Mouse (Mus musculus): ENCODE measurements around the gene Psme3.
A peak's percentile ranks its signal among the peaks of the same experiment; 100 is the strongest.

The Psme3 gene

DNA sequence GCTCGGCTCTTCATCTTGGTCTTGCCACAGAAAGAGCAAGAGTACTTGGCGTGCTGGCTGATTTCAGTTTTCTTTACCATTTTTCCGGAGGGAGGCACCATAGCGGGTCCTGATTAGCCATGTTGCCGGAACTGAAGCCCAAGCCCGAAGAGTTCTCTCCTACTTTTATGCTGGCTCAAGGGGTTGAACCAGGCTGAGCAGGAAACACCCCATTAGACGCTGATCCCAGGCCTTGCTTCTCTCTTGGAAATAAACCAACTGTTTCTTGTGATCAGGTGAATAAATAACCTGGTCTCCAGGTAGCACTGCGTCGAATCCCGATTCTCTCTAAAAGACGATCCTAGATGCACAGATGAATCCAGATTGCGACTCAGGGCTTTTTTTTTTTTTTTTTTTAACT, 37.4 kb downstream of the Psme3 start:
- DNase-seq (ENCODE audit: low read depth), result no peak

GRCm38 (mm10) chr11:101354438-101355010, 38.5 kb downstream of the Psme3 start:
- peak; percentile 36 for DNase-seq (ENCODE audit: low read depth)

DNA sequence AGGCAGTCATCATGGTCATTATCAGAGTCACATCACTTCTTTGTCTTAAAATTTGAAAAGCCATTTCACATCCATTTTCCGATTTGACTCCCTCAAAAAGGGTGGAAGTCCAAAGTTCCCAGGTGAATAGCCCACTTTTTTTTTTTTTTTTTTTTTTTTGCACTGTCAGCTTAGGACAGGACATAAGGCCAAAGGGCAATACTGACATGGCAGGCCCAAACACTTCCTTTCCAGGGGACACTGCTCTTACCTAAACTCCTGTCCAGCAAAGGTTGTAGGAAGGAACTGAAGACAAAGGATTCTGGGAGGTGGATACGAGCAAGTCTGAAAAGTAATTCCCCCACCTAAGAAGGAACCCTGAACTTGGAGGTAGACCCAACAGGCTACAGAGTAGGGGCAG, 39.9 kb downstream of the Psme3 start:
- DNase-seq (ENCODE audit: low read depth), result no peak

DNA sequence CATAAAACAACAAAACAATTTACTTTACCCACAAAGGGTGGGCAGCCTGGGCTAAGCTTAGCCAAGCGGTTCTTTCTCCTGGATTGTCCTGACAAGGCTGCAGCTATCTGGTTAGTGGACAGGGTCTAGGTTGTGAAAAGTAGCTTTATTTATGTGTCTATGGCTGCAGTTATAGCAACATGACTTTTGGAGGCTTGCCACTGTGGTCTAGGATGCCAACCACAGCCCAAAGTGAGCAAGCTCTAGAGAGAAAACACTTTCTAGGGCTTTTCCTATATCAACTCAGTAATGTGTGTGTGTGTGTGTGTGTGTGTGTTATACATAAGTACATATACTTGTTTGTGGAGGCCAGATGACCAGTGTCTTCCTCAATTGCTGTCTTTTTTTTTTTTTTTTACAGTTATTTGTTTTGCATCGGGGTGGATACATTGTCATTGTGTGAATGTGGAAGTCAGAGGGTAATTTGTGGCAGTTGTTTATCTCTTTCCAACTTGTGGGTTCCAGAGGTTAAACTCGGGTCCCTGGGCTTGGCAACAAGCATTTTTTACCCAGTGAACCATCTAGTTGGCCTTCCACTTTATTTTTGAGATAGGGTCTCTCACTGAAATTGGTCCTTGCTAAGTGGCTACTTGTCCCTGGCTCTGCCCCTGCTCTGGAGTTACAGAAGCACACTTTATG, 41.6 kb downstream of the Psme3 start:
- DNase-seq (ENCODE audit: low read depth), result peak; percentile 67

DNA sequence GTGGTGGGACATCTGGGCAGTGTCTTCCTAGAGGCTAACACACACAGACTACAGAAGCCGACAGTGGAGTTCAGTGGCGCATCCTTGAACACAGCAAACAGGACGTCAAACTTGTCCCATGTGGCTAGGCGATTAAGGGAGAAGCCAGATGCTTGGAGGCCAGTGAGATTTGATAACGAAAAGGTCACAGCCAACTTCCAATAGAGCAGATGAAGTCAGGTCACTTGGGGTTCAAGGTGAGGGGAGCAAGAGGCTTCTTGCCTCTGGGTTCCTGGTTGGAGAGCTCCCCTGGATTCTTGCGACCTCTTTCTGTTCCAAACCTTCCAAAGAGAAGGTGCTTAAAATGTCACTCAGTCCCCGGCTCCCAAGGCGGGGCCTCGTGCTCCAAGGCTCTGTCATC, 43.8 kb downstream of the Psme3 start:
- DNase-seq (ENCODE audit: low read depth), result no peak

DNA sequence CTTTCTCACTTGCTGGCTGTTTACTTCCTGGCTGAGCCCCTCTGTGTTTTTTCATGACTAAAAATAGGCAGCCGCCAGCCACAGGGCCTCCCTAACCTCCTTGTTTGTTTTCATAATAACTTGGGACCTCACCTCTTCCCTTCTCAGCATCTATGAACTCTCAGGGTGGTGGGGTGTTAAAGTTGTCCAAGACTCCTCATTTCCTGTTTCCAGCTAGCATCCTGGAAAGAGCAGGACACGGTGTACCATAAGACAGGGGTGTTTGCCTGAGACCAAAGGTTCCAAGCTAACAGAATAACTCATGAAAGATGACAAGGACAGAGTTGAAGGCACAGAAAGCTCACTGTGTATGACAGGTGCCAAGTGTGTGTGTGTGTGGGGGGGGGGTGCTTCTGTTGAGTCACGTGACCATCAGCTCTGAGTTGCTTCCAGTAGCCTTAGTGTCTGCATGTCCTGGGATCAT, 44.7 kb downstream of the Psme3 start:
- no peak for DNase-seq (ENCODE audit: low read depth)

- DNase-seq (ENCODE audit: low read depth), result no peak
Measured at GRCm38 (mm10) chr11:101364531-101364931, 48.5 kb downstream of the Psme3 start.

DNA sequence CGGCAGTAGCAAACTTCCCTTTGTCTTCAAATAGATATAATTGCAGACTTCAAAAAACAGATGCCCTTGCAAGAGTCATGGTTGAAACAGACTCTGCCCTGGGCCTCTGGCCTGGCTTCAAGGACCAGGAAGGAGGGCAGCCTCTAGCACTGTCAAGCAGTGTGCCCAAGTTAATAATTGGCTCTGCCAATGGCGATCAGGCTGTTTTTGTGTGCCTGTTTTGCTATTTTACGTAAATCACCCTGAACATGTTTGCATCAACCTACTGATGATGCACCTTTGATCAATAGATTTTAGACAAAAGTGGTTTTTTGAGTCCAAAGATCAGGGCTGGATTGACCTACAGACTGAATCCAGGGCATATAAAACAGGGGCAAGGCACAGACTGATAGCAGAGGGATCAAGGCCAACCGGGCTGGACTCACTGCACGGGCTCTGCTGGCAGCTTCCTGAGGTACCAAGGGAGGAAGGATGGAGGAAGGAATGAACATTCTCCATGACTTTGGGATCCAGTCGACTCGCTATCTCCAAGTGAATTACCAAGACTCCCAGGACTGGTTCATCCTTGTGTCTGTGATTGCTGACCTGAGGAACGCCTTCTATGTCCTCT, 51.4 kb downstream of the Psme3 start, which contains the start of gene G6pc:
G6pc (plus strand) TSS at position 236 of the 610 bp plus-strand sequence.
- DNase-seq (ENCODE audit: low read depth), result no peak

GRCm38 (mm10) chr11:101370141-101370540, 54.1 kb downstream of the Psme3 start:
- no peak for DNase-seq (ENCODE audit: low read depth)
